Mouse (Mus musculus) lung, postnatal 36 days (tissue): ENCODE results near the gene Mphosph9.
"Not testable (repeated sequence)": the region's sequence is repeated elsewhere in the genome, so short reads cannot be mapped to it uniquely, and the experiment has no call there.

Experiments
- DNase-seq: peaks from one replicate; pipeline ENCODE4 v3.0.0; 2022; ENCODE audit warnings: mixed read lengths

Mphosph9 gene

DNA sequence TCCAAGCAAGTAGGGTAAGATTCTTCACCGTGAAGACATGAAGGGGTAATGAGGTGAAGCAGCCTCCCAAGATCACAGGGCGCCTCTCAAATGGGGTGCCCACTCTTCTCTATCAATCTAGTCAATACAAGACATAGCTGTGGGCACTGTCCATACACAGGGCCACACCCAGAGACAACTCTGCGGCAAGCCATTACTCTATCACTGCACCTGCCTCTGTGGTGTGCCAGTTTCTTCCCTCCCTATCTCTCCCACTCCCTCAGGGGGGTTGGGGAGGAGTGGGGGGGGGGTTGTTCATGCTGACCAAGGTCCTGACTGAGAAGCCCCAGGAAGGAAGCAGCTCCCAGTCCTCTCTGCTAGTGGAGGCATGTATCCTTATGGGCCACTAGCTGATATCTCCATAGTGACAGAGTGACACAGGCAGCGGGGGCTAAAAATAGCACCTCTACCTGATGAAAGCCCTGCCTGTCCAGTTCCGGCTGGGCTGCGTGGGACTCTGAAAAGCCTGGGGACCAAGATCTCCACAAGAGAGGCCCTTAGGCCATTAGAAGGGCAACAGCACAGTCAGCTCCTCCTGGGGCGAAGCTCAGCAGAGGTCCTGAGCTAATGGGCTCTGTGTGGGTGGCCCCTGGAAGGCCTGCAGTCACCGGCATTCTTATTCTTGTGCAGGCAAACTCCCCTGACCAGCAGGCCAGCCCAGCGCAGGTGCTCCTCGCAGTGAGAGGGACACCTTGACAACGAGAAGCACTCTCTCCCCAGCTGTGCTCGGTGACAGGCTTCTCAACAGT is 93.7 kb downstream of the Mphosph9 start:
- DNase-seq, result no peak

DNA sequence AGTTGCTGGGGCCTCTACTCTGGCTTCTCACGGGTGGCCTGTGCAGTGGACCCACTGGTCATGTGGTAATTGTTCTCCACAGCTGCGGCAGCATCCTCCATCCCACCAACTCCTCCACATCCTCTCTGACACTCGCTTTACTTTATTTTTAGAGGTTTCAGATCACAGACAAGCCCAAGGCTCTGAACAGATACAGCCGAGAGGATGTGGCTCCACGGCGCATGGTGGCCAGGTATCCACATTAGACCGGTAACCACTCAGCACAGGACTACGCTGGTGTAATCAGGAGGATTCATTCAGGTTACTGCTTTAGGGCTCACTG is 94.7 kb downstream of the Mphosph9 start:
- no peak for DNase-seq

DNA sequence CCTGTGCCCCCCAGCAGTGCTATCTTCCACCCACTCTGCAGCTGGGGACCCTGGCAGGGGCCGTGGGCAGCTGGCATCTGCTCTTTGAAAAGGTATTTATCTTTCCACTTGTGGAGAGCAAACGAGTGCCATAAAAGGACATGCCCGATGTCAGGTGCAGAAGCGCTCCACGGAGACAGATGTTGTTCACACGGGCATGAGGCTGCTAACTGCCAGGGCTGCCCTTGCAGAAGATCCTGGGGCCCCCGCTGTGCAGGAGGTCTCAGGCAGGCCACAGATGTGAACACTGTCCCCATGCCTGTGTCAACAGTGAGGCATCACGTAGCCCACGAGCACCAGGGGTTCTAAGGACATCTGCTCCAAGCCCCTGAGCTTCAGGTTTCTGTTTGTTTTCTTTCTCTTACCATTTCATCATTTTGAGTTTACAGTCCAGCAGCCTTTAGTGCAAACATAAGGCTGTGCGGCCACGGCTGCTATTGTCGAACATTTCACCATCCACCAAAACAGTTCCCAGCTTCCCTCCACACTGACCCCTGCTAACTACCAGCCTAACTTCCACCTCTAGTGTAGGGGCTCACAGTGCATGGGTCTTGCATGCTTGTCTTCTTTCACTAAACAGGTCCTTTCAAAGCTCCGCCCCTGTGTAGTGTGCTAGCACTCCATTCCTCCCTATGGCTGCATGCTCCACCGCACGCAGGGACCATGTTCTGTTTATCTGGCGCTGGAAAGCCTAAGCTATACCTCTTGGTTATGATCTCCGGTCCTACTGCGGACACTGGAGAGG is 95.2 kb downstream of the Mphosph9 start:
- no peak for DNase-seq

DNA sequence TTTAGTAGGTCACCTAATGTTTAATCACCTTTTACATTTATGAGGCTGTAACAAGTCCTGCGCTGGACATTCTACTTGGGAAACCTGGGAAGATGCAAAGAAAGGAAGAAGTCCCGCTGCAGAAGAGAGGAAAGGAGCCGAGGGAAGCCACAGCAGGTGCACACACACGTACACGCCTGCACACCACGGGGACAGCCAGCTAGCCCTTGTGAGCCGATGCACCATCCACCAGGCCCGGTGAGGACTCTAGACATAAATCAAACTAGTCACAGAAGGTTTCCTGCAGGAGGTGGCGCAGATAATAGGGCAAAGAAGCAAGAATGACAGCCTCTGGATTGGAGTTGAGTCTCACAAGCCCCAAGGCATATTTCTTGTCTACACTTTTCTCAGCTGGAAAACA is 97.3 kb downstream of the Mphosph9 start:
- no peak for DNase-seq

DNA sequence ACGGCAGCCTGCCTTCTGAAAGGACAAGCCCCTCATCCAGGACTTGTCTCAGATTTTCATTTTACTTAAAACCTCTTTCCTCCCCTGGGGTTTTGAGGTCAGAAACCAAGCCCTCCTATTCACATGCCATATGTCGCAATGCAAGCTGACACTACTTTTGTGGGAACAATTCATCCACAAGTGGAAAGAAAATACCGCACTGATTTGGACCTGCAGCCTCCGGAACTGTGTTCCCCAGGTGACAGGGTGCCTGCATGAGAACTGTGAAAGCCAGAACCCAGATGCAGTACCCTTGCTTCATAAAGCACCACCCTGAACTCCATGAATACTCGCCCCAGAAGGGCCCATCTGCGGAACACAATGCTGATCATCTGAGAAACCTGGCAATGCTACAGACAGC is 100.6 kb downstream of the Mphosph9 start:
- peak; percentile 59 for DNase-seq

DNA sequence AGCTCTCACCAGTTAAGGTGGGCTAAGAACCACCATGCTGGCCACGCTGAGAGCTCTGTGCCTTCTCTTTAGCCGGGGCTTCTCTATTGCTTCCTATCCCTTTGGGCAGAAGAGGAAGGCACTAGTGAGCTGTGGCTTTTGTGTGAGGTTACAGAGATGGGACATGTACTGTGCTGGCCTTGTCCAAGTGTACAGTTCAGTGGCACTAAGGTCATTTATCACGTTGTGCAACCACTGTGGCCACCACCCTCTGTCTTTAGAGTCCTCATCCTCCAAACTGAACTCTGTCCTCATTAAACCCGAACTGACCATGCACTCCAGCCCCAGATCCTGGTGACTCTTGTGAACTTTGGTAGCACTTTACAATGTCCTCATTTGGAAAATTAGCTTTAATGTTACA is 101.3 kb downstream of the Mphosph9 start:
- peak; percentile 75 for DNase-seq

DNA sequence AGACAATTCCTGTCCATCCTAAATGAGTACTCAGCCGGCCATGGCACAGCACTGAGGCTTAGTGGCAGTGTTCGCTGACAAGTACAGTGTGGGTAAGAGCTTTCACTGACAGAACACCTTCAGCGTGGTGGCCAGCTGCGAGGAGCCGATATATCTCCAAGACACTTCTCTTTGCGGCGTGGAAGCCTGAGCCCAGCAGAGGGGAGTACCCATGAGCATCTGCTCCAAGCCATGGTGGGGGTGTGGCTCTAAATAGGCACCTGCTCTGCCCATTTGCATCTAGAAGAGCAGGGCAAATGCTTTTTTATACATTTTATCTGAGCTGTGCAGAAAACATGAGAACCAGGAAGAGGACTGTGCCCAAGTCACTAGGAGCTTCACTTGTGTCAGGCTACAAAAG is 101.9 kb downstream of the Mphosph9 start:
- no peak for DNase-seq

DNA sequence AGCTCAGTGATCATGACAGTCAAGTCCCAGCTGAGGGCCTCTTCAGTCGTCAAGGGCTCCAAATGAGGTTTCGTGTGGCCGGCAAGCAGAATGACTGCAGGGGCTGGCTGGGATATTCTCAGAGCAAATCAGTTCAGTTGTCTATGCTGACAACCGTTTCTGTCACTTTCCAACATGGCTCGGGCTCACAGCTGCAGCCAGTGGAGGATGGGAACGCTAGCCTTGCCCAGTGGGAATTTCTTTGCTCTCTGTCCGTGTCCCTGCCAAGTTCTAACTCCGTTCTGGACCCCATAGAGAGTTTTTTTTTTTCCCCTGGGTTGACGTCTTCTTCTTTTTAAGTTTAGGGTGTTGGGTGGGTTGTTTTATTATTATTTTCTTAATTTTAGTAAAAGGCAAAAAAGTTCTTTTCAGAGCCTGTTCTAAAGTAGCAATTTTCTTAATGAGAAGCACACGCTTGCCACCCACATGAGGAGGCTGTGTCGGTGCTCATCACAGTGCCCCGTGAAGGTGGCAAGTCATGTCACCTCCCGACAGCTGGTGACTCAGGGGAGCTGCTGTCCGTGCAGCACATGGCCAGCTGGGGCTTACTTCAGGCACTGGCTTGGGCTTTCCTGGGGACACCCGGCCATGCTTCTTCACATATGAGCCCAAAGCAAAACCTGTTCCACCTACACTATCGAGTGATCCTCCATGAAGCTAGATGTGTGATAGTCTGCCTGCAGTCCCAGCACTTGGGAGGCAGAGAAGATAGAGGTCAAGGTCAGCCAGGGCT is 103.3 kb downstream of the Mphosph9 start:
- no peak for DNase-seq

DNA sequence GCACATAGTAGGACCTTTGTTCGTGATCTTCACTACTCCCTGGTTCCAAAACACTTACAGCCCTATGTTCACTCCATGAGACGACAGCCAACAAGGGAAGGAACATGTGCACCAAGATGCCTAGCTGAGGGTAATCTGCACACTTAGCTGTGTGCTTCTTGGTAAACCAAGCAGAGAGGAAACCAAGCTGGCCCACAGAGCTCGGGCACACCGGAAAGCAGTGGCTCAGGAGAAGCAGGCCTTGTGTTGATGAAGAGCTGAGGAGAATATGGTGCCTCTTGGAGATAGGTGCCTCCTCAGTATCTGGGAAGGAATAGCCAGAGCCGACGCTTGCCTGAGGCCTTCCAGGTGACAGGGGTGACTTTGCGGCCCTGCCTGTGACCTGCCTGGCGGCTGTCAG is 104.2 kb downstream of the Mphosph9 start:
- no peak for DNase-seq

DNA sequence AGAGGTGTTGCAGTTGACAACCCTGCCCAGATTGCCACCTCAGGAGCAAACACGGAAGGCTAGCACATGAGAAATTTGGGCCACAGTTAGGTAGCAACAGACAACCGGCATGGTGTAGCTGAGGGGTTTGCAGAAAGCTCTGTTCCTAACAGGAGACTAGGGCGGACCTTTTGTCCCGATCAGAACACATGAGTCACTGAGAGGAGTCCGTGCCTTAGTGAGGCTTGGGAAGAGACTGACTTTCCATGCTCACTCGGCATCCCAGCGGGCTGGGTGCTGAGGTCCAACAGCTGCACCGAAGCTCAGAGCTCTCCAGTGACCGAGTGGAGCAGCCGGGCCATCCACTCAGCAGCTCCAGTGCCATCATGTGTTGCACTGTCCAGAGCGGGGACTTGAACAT is 105.1 kb downstream of the Mphosph9 start:
- no peak for DNase-seq

DNA sequence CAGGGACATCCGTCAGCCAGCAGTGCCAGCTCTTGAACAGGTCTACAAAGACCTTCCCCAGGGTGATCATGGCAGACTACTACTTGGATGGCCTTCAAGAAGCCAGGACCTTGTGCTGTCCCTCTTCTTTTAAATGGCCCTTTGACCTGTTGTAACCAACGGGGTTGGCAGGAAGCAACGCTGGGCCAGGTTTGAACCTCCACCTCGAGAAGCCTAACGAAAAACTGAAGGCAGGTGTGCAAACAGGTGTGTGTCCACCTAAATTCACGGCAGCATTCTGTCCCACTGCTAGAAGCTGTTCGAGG is 106.1 kb downstream of the Mphosph9 start:
- DNase-seq, result no peak

DNA sequence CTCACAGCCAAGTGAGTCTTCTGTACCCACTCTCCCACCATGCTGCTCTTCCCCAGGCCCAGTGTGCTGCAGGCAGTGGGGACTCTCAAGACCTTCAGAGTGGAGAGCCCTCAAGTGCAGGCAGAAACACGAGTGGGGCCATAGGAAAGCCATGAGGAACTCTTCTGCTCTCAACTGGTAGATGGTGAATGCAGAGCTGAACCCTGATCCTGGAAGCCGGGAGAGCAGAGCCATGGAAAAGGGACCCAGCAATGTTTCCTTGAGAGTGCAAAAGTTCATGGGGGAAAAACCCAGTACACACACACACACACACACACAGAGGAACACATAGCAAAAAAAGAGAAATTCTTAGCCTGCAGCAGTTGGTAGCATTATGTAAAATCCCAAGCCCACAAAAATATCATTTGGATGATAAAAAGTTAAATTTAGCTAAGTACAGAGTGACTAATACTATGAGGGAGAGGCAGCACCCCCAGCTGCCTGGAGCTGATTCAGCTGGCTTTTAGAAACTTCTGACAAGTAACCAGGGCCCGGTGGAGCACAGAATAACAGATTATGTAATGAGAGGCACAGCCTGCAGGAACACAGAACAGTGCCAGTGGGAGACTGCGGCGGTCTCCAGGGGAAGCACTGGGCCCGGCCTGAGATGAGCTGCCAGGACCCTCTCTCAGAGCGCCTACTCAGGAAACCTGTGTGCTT is 106.6 kb downstream of the Mphosph9 start:
- DNase-seq, result peak; percentile 88

DNA sequence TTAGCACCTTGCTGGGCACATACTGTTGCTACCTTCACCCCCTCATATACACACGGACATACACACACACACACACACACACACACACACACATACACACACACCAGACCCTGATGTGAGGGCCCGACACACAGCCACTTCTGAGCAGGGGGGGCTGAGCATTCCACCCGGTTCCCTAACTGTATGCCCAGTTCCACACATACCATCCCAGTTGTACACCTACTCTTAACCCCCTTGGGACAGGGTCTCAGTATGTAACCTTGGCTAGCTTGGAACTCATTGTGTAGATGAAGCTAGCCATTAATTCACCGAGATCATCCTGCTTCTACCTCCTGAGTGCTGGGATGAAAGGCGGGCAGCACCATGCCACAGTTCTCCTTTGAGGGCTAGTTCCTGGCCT is 107.2 kb downstream of the Mphosph9 start:
- no peak for DNase-seq

DNA sequence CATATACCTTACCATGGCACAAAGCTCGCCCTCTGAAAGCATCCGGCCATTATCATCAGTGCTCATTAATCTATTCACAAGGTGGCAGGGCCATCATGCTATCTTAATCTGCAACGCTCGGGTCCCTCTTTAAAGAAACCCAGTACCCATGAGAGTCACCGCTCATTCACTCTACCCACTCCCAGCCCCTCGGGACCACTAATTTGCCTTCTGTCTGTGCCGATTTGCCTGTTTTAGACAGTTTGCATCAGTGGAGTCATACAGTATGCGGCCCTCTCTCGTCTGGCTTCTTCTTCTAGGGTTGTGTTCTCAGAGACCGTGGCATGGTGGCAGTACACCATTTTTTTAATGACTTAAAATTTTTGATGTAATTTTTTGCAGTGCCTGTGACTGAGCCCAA is 108.3 kb downstream of the Mphosph9 start:
- no peak for DNase-seq

DNA sequence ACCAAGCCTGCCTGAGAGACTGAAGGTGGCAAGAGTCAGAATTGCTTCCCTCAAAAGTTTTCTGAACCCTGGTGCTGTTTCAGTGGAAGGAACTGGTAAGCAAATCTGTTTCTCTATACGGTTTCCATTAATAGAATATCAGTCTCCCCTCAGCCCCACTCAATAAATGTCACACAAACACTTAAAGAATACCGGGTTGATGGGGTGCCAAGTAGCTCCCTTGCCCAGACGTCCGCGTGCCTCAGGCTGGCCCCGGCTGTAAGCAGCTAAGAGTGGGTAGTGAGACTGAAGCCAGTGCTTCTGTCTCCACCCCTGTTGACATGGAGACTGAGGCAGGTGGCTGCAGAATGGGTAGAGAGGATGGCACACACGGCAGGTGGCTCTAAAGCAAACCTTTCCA is 108.8 kb downstream of the Mphosph9 start:
- DNase-seq, result peak; percentile 63

DNA sequence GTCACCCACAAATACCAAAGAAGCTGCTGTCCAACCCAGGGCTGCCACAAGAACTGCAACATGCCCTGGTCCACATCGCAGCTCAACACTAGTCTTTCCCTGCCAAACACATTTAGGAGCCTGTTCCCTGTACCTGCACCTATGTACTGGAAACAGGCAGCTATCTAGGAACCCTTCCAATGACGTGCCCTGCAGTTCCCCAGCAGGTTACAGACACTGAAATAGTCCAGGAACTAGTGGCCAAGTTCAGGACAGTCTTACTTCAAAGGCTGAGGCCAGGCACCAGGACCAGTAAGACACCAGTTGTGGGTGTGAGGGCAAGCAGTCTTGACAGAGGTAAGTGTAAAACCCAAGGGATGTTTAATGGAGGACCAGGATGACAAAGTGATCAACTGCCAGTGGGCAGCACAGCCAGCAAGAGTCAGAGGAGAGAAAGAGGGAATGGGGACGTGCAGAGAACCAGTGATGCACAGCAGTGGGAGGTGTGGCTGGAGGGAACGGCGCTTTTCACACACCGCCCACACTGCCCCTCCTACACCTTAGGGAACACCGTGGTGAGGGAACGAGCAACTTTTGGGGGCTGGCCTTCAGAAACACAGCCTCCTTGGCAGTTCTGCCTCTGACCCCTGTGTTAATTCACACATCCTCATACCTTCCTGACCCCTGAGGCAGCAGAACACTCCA is 110.1 kb downstream of the Mphosph9 start:
- DNase-seq, result no peak

DNA sequence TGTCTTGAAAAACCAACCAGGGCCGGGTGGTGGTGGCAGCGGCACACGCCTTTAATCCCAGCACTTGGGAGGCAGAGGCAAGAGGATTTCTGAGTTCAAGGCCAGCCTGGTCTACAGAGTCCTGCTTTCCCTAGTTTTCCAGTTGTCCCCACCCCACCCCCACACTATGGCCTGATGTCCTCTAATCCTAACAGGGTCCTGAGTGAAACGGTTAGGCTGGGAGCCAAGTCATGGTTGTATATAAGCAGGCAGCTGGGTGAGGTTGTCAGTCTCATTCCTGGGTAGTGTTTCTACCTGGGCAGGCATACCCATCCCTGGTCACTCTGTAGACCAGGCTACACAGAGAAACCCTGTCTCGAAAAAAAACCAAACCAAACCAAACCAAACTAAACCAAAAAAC is 110.7 kb downstream of the Mphosph9 start:
- not testable (repeated sequence) for DNase-seq

DNA sequence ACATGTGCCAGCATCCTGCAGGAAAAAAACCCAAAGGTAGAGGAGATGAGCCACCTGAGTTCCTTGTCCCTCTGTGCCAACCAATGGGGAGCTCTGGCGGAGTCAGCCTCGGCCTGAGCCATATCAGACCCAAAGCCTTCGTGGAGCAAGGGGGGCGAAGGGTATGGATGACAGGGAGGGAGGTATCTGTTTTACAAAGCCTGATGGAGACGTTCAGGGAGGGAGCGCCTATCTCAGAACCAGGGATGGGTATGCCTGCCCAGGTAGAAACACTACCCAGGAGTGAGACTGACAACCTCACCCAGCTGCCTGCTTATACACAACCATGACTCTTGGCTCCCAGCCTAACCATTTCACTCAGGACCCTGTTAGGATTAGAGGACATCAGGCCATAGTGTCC is 111.4 kb downstream of the Mphosph9 start:
- no peak for DNase-seq

DNA sequence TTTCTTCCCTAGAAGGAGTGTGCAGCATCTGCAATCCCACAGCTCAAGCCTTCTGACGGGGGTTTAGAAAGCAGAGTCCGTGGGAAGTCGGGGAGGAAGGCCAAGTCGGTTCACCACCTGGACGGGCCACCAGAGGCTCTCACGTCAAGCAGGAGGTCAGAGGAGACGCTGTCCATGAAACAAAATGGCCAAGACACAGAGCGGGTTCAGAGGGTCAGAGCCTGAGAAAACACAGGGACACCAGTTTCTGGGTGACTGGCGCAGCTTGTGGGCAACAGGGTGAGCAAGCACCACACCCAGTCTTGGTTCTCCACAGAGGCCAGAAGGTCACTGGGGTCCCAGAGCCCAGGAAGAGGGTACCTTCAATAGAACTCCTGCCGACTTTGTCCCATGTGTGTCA is 112.1 kb downstream of the Mphosph9 start:
- no peak for DNase-seq

DNA sequence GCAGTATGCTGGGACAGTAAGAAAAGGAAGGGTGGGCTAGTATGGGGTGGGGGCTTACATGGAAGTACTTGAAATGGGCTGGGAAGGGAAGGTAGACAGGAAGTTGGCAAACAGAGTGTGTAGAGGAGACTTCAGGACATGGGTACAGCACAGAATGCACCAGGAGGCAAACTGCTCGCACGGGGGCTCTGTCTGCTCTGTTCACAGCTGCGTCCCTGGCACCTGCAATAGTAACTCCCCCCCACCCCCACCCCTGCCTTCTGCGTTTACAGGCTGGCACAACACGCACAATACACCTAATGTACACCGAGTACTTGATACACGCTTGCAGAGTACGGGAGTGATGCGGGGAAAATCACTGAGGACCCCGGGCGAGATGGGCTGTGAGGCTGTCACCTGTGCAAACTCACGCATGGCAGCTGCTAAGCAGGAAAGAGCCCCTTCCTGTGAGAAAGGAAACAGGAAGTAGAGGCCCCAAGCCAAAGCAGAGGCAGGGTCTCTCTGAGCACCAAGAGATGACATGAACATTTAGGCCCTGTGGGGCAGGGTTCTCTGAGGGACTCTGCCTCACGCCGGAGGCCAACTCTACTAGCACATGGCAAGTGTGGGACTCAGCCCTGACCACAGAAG is 113.1 kb downstream of the Mphosph9 start:
- peak; percentile 40 for DNase-seq

DNA sequence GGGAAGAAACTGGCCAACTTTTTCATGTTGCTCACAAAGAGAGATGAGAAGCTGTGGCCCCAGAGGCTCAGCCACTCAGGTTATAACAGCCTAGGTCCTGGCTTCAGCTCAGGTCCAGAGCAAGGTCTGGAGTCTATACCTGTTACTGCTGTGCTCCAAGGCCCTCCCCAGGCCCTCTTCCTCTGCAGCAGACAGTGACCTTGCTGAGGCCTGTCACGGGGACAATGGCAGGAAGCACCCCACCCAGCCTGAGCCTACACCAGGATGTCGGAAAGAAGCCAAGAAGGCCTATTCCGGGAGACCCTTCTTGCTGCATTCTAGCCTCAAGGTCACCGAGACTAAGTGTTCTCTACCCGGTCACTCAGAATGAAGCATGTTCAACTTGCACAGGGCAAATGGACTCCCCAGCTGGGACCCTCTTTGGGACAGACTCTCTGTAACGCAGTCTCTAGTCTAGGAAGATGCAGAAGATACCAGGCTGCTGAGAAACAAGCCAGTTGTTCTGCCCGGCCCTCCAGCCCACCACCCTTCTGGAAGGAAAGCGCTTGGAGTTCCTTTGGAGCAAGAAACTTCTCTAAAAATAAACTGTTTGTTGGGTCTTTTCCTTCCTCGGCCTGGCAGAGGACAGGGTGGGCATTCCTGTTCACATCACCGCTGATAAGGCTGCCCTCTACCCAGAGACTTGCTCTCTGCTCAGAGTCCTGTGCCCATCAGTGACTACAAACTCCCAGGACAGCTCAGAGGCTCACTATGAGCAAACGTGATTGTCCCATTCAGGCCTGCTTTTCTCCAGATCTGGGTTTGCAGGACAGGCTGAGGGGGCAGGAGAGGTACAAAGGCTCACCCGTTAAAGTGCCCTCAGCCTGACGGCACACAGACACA is 113.9 kb downstream of the Mphosph9 start:
- peak; percentile 90 for DNase-seq
